Mouse (Mus musculus) brain, adult 2 months (tissue): ENCODE data around the gene Eef1akmt1.

ENCODE experiments used
- DNase-seq: peaks from one replicate; pipeline ENCODE4 v3.0.0; 2011; ENCODE audit warnings: low read depth, low spot score

The Eef1akmt1 gene

DNA sequence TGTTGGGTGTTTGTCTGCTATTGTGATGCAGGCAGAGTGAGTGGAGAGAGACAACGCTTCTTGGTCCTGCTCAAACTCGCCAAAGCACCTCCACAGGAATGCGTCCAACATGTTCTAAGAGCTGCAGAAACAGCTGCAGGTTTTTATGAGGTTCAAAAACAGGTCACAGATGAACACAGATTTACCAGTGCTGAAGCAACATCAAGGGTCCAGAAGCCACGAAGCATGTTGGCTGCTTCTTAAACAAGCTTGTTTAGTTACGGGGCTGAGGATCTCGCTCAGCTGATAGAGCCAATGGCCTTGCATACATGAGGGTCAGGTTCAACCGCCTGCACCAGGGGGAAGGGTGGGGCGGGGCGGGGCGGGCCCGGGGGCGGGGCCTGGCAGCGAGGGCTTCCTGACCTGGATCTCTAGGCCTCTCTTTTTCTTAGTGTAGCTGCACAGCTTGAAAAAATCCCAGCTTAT is 24.8 kb downstream of the Eef1akmt1 start:
- no peak for DNase-seq

DNA sequence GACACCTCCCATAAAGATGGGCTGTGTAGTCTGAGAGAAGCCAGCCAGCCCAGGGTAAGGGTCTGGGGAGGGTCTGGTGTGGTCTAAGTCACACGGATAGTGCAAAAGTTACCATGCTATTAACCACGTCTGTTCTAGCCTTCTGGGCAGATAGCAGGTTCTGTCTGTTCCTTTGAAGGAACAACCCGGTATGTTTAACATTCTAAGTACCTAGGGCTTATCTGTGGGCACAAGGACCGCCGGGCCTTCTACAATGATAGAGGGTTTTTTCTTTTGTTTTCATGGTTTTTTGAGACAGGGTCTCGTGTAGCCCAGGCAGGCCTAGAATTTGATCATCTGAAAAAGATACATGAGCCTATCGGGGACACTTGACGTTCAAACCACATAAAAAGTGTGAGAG is 25.3 kb downstream of the Eef1akmt1 start:
- no peak for DNase-seq

DNA sequence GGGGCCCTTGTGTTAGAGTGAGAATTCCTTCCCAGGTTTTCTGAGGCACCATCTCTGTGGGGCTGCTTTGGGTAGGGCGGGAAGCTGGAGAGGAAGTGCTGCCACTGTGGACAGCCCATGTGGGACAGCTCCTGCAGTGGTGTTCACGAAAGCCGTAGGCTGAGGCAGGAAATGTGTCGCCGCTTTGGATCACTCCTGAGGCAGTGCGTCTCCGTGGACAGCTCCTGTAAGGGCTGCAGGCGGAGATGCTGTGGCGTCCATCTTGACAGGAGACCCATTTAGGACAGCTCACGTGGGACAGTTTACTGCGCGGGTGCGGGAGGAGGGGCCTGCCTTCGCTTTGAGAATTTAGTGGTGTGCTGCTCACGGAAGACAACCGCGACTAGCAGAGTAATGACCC is 25.9 kb downstream of the Eef1akmt1 start:
- DNase-seq, result no peak

DNA sequence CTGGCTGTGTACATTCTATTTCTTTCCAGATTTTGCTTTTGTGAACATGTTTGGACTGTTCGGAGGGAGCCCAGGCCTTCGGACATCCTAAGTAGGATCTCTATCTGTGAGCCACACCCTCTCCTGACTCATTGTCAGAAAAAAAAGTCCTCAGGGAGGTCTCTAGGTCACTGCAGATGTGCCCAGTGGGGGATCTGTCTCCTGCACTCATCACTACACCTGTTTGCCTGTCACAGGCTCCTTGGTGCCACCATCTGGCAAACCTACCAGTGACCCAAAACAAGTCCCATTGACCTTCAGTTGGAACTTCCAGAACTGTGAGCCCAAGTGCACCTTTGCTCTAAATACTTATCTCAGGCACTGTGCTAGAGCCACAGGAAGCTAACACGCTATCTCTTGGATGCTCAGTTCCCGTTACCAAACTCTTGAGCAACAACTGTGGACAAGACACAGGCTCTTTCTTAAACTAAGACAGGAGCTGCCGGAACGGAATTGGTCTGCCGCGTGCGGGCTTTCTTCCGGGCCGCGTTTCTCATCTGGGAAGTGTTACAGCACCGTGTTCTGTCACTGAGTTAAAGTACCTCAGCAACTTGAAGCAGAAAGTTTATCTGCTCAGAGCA is 27.9 kb downstream of the Eef1akmt1 start:
- no peak for DNase-seq

DNA sequence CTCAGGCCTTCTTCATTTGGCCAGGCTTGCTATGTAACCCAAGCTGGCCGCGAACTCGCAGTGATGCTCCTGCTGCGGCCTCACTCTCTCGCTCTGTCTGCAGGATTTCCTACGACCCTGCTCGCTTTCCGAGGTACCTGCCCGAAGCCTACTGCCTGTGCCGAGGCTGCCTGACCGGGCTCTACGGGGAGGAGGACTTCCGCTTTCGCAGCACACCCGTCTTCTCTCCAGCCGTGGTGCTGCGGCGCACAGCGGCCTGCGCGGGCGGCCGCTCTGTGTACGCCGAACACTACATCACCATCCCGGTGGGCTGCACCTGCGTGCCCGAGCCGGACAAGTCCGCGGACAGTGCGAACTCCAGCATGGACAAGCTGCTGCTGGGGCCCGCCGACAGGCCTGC is 29.2 kb downstream of the Eef1akmt1 start:
- DNase-seq, result no peak

DNA sequence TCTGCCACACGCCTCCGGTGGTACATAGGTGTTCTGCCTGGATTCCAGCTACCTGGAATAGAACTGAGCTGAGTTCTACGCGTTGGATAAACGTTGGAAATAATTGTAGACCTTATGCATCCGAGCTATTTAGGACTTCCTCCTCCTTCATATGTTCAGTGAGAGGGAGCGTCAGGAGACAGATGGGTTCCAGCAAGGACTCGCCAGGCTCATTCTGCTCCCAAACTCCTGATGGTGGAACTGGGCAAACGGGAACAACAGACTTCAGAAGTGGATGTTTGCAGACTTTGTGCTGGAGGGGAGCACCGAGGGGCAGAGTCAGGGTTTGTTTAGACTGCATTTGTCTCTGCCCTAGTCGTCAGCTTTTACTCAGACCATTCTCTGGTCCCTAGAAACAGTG is 30.7 kb downstream of the Eef1akmt1 start:
- peak; percentile 84 for DNase-seq

DNA sequence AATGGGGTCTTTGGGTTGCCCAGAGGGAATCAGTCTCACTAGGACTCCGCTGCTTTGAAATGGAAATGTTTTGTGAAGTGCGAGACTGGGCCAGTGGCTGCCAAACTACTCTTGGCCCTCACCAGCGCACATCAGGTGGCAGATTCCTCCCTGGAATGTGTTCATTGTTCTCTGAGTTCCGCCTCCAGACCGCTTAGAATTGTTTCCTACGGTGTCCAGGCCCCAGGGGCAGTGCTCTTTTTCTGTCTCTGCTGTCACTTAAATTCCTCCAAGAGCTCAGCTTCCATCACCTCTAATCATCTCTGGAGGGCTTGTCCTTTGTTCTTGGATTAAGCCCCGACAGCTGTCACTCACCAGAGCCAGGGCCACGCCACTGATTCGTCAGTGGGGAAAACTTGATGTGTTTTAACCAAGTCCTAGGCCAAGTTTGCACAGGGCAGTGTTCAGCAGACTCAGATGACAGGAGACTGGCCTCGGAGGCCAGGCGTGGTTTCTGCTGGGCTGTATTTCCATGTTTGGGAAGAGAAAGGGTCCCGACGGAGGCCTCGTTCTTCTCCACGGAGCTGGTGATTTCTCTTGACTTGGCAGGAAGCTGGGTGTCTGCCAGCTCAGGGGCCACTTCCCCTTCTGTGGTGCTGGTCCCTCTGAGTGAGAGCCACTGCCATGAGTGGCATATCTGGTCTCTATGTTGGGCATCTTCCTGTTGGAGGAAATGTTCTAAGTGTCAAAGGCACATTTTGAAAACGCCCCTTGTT is 34.0 kb downstream of the Eef1akmt1 start:
- peak; percentile 53 for DNase-seq

DNA sequence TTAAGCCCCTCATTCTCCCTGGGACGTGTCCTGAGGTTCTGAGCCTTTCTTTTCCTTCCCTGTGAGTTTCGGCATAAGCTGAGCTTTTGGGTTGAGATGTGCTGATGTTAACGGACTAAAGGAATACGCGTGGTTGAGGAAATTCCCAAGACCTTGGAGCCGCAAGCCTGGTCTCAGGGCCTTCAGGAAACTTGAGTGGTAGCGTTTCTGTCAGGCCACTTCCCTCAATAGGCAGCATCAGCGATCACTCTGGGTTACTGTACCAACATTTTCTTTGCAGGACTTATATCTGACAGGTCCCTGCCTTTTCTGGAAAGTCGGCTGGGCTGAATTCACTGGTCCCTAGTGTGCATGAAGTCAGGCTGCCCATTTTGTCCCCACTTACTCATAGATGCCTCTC is 34.6 kb downstream of the Eef1akmt1 start:
- DNase-seq, result no peak

DNA sequence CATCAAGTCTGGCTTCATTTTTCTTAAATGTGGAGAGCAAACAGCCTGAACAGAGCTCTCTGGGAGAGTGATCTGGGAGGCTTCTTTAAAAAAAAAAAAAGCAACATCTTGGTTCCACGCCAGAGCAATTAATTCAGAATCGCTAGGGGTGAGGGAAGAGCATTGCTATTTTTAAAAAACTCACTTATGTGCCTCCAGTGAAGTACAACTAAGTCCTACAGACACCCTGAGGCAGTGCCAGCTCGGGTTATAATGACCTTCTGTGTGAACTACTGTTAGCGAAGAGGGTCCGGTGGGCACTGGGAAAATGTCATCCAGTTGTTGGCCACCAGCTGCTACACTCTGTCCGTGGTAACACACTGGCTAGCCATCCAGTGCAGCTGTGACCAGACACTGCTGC is 35.8 kb downstream of the Eef1akmt1 start:
- peak; percentile 77 for DNase-seq

DNA sequence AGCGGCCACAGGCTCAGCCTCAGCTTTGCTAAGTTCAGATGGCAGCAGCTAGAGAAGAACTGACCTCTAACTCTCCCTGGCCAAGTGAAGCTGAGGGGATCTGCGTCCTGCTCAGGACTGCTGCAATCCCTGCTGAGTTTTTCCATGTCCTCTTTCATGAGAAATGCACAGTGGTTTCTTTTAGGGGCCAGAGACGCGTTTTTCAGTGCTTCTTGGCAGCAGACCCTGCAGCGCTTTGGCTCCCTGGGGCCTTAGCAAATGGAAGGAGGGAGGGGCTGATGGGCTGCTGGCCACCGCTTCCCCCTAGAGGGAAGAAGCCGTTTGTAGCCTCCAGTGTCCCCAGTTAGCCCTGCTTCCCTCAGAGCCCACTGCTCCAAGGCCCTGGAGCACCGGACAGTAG is 36.5 kb downstream of the Eef1akmt1 start:
- peak; percentile 60 for DNase-seq

DNA sequence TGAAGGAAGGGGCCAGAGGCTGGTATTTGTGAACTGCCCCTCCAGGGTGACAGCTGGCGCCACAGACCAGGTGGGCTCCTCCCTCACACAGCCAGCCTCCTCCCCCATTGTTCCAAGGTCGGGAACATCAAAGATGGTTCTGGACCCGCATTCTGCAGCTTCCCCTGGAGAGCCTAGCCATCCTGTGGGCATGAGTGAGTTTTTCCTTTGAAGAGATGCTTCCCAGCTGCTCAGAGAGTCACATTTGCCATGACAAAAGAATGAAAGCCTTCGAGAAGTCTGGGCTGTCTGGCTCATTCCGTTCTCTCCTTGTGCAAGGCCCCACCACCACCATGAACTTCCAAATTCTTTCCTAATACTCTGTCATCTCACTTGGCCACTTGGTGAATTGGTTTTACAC is 37.1 kb downstream of the Eef1akmt1 start:
- DNase-seq, result peak; percentile 23

DNA sequence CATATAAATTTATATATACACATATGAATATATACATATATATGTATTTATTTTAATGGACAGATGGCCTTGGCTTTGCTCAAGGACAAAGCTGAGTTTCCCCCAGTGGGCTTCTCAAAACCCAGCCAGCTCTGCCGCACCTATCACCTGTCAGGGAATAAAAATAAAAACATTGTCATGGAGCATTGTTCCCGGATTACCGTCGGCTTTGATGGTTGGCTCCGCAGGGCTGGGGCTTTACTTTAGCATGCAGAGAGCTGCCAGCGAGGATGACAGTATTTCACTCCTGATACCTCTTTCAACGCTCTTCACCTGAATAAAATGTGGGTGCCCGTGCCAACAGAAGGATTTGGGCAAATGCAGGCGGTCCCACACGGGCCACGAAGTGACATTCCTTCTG is 37.6 kb downstream of the Eef1akmt1 start:
- DNase-seq, result no peak

DNA sequence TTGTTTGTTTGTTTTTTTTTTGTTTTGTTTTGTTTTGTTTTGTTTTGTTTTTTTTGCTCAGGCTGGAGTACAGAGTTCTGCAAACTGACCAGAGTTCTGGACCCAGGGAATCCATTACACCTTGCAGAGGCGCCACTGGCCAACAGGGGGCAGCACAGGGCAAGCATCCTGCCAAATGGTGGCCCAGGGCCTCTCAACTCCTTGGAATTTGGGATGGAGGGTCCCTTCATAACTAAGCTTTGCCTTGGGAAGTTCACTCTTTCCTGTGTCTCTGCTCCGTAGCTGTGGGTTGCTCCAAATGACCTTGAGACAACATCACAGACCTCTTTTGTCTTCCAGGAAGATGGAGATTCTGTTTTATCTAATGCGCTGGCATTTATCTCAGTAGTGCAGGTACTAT is 38.2 kb downstream of the Eef1akmt1 start:
- DNase-seq, result peak; percentile 43

DNA sequence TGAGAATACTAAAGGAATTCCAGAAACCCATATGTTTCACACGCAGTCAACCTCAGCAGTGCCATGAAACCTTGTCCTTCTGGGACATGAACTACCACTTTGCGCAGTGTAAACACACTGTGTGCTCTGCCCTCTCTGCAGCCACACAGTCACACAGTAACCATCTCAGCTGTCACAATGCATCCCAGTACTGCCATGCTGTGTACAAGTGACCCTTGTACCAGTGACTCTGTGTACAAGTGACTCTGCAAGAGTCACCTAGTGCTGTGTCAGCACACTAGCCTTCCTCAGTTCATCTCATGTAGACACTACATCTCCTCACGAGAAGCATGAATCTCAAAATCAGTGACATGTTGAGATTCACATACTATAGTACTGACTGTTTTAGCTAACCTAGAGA is 38.8 kb downstream of the Eef1akmt1 start:
- DNase-seq, result no peak

DNA sequence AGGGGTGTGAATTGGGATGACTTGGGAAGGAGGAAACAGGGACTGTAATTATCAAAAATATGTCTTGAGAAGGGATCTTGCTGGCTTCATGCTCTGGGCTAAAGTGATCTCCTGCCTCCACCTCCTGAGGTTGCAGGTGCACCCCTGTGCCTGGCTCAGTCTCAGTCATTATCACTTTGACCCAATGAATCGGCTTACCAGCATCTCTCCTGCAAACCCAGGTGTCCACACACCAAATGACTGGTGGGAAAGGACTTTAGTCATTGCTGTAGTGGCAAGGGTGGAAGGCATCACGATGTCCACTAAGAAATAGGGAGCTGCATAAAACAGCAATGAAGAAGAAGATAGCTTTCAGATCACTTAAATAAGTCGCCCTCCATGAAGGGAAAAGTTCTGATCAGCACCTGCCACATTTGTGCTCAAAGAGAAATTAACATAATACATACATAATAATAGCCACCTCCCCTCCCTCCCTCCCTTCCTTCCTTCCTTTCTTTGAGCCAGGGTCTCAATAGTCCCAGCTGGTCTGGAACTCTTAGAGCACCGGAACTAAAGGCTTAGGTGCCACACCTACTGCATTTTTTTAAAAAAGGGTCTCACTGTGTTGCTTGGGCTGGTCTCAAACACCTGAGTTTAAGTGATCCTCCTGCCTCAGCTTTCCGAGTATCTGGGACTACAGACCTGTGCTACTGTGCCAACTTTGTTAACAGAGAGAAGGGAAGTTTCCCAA is 41.5 kb downstream of the Eef1akmt1 start:
- no peak for DNase-seq

DNA sequence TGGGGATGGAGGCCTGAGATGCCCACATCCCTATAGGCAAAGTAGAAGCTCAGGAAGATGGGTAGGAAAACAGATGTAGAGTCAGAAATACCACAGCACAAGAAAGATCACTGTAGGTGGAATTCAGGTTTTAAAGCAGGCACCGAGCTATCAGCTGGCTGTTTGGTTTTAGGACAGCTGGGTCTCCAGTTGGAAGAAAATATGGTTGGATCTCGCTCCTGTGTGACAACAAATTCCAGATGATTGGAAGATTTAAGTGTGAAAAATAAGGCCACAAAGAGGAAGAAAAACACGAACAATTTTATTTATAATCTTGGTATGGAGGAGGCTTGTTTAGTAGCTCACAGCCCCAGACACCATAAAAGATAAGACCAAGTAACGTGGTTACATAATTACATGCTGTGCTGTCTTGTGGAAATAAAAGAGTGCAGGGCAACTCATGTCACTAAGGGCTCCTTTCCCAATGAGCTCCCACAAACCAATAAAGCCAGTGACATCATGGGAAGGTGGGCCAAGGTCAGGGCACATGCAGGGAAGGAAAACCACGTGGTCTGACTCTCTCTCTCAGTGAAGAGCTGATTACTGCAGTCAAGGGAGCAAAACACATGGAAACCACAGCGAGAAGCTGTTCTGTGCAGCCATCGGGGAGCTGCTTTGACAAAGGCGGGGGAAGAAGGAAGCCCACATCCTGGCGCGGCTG is 42.2 kb downstream of the Eef1akmt1 start:
- DNase-seq, result peak; percentile 87

DNA sequence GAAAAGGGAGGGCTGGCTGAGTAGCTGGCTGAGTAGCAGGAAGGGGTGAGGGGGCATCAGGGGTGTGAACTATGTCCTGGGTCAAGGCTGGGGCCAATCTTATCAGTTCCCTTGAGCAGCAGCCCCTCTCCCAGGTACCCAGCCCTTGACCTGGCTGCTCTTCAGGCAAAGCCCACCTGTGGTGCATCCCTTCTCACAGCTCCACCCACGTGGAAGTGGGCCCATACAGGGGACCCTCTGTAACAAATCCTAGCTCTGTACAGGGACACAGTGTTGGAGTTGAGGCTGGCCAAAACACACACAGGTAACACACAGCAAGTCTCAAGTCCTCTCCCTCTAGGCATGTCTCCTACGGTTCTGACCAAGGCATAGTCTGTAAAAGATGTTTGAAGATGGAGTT is 43.8 kb downstream of the Eef1akmt1 start:
- DNase-seq, result no peak

DNA sequence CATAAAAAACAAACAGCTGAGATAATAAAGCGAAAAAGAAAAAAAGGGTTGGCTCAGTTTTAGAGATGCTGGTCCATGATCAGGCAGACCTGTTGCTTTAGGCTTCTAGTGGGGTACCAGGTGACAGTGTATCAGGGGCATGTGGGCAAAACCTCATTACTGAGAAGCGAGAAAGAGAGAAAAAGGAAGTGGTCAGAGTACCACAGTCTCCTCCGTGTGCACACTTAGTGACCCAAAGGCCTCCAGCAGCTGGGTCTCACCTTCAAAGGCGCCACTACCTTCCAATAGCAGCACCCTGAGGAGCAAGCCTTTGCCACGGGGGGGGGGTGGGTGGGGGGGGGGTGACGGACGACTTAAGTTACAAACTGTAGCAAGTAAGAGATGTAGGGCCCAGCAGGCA is 44.3 kb downstream of the Eef1akmt1 start:
- DNase-seq, result no peak

DNA sequence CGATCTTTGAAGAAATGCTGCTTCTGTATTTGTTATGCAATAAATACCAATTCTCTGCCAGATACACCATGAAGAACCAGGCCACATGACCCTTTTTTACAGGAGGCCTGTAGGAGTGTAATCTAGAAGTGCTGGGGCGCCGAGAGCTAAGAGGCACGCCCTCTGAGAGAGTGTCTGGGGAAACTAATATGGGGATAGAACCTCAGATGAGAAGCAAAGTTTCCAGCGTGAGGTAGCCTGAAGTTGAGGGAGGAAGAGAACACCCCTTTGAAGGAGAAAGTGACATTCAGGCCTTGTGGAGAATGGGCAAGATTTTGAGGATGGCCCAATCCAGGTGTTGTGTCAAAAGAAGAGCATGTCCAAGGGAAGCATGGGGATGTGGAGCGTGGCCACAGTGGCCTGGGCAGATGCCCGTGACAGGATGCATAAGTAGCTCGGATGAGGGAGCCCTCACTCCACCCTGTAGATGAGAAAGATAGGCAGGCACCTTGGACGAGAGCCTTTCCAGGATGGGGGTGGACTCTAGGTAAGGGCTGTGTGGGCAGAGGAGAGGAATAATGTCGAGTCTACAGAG is 45.3 kb downstream of the Eef1akmt1 start:
- peak; percentile 43 for DNase-seq

DNA sequence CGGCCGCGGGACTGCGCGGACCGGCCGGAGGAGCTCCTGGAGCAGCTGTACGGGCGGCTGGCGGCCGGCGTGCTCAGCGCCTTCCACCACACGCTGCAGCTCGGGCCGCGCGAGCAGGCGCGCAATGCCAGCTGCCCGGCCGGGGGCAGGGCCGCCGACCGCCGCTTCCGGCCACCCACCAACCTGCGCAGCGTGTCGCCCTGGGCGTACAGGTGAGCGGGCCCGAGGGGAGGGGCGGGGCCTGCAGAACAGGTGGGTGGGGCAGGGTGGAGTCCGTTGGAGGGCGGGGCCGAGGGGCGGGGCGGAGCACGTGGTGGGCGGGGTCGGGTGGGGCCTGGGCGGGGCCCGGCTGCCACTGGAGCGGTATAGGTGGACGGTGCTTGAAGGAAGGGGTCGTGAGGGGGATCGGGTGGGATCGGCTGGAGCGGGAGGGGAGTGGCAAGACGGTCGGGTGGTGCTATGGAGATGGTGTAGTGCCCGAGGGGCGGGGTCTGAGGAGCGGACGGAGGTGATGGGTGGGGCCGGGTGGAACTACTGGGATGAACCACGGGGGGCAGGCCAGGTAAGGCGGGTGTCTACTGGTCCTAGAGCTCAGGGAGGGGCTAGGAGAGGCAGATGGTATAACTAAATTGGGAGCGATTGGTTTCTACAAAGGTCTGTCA is 45.9 kb downstream of the Eef1akmt1 start:
- peak; percentile 91 for DNase-seq

DNA sequence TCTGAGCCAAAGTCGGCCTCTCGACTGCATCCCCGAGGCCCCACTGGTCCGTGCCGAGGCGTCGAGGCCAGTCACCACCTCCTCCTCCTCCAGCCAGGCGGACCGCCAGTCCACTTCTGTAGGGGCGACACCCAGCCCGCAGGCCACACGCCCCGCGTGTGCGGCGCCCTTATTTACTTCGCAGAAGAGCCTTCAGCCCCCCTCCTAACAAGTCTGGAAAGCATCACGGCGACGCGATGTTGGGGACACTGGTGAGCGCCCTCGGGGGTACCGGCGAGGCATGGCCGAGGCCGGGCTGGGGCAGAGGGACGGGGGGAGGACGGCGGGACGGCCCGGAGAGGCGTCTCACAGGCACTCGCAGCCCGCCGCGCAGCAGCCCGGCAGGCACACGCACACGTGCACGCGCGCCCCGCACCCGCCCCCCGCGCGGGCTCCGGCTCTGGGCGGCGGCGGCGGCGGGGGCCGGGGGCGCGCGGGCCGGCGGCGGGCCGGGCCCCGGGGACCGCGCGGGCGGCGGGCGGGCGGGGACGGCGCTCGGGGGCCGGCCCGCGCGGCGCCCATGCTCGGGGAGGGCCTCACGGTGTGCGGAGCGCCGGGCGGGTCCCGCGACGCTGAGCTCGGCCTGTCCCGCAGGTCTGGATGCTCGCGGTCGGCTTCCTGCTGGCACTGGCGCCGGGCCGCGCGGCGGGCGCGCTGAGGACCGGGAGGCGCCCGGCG is 46.6 kb downstream of the Eef1akmt1 start, which contains the start of gene Il17d:
Gene Il17d (plus strand): TSS at position 107 of the 717 bp plus-strand sequence.
- DNase-seq, result peak; percentile 62
